Mouse (Mus musculus) CH12.LX (cell line): ENCODE measurements around the gene Tnnc1. TPM values are rescaled to one million over a fixed set of nuclear protein-coding genes. Genes with fewer than 3 reads are reported as not detected.

ENCODE experiments used
- DNase-seq: peaks from one replicate; pipeline ENCODE4 v3.0.0-alpha.2; 2013; ENCODE audit errors: extremely low read depth
- H3K27ac ChIP-seq: 2 replicates; pipeline ENCODE4 v1.5.1; 2012; ENCODE audit warnings: low read depth, mild to moderate bottlenecking, control low read depth, moderate library complexity; ENCODE audit not compliant: insufficient read depth
- H3K27me3 ChIP-seq: replicated peaks from 2 replicates; pipeline ENCODE3; 2012; ENCODE audit warnings: inconsistent platforms
- H3K36me3 ChIP-seq, 2 experiments: replicated peaks in 1 of 2; 2 replicates each; pipeline versions ENCODE3 to v1.6.1; 2012; ENCODE audit warnings: inconsistent platforms in 1 of 2, low read length in 1 of 2, mild to moderate bottlenecking in 1 of 2, mixed read lengths in 1 of 2, moderate library complexity in 1 of 2; ENCODE audit not compliant: control insufficient read depth in 1 of 2, insufficient read depth in 1 of 2
- H3K4me1 ChIP-seq, 2 experiments: 2 replicates each; pipeline ENCODE4 v1.6.1; 2012; ENCODE audit warnings: inconsistent platforms in 1 of 2, moderate library complexity in 1 of 2; ENCODE audit not compliant: insufficient read depth in 2 of 2, control insufficient read depth in 1 of 2
- H3K4me2 ChIP-seq: 2 replicates; pipeline ENCODE4 v1.6.1; 2012; ENCODE audit warnings: low read depth, mild to moderate bottlenecking, control low read depth; ENCODE audit not compliant: poor library complexity, insufficient read depth, severe bottlenecking
- H3K4me3 ChIP-seq, 3 experiments: fragments of 150-350 bp in 1 of 3; sonication (generic) in 1 of 3; replicated peaks in 1 of 3; 2 replicates each; pipeline versions ENCODE3 to v1.5.1; 2011 to 2012; ENCODE audit warnings: low read depth in 2 of 3, low read length in 2 of 3, mild to moderate bottlenecking in 2 of 3, moderate library complexity in 2 of 3, control low read depth in 1 of 3, improper control_type of control experiment in 1 of 3, inconsistent platforms in 1 of 3, mixed read lengths in 1 of 3; ENCODE audit not compliant: poor library complexity in 1 of 3
- H3K79me2 ChIP-seq: replicated peaks from 2 replicates; pipeline ENCODE4 v1.6.1; 2012; ENCODE audit warnings: mild to moderate bottlenecking, moderate library complexity; ENCODE audit not compliant: control insufficient read depth, poor library complexity, insufficient read depth, severe bottlenecking; ENCODE audit errors: extremely low read depth
- H3K9ac ChIP-seq: 2 replicates; pipeline ENCODE4 v1.6.1; 2012; ENCODE audit warnings: low read depth, mild to moderate bottlenecking, control low read depth, moderate library complexity; ENCODE audit not compliant: insufficient read depth
- H3K9me3 ChIP-seq: replicated peaks from 2 replicates; pipeline ENCODE3; 2012; ENCODE audit warnings: low read length, inconsistent platforms, mixed read lengths
- BHLHE40 ChIP-seq: IDR thresholded peaks from 2 replicates; pipeline ENCODE4 v1.6.1; 2011; ENCODE audit warnings: mild to moderate bottlenecking, low read depth, low read length, improper control_type of control experiment
- CHD1 ChIP-seq: IDR thresholded peaks from 2 replicates; pipeline ENCODE4 v1.6.1; 2012; ENCODE audit warnings: low read depth, low read length, improper control_type of control experiment, inconsistent platforms
- CHD2 ChIP-seq: IDR thresholded peaks from 2 replicates; pipeline ENCODE4 v1.6.1; 2011; ENCODE audit warnings: low read length, improper control_type of control experiment
- CTCF ChIP-seq, 2 experiments: IDR thresholded peaks in 1 of 2; conservative IDR thresholded peaks in 1 of 2; 2 replicates each; pipeline ENCODE4 v1.5.1; 2011 to 2012; ENCODE audit warnings: low read depth in 2 of 2, low read length in 2 of 2, improper control_type of control experiment in 1 of 2, inconsistent platforms in 1 of 2, mild to moderate bottlenecking in 1 of 2, moderate library complexity in 1 of 2
- E2F4 ChIP-seq: IDR thresholded peaks from 2 replicates; pipeline ENCODE4 v1.6.1; 2011; ENCODE audit warnings: low read depth, low read length, improper control_type of control experiment; ENCODE audit not compliant: insufficient replicate concordance
- ELF1 ChIP-seq: IDR thresholded peaks from 2 replicates; pipeline ENCODE4 v1.6.1; 2014; ENCODE audit warnings: low read depth, mild to moderate bottlenecking, inconsistent platforms, low read length, improper control_type of control experiment
- EP300 ChIP-seq: IDR thresholded peaks from 2 replicates; pipeline ENCODE4 v1.6.1; 2011; ENCODE audit warnings: low read length, improper control_type of control experiment
- ETS1 ChIP-seq: conservative IDR thresholded peaks from 2 replicates; pipeline ENCODE4 v1.6.1; 2012; ENCODE audit warnings: low read depth, mild to moderate bottlenecking, inconsistent platforms, low read length, improper control_type of control experiment, moderate library complexity
- GABPA ChIP-seq: IDR thresholded peaks from 2 replicates; pipeline ENCODE4 v1.6.1; 2012; ENCODE audit warnings: low read depth, low read length, improper control_type of control experiment, inconsistent platforms; ENCODE audit not compliant: insufficient replicate concordance
- HCFC1 ChIP-seq: IDR thresholded peaks from 2 replicates; pipeline ENCODE4 v1.6.1; 2012; ENCODE audit warnings: low read depth, mild to moderate bottlenecking, inconsistent platforms, low read length, improper control_type of control experiment
- IRF4 ChIP-seq: IDR thresholded peaks from 2 replicates; pipeline ENCODE4 v1.6.1; 2014; ENCODE audit warnings: low read depth, mild to moderate bottlenecking, inconsistent platforms, low read length, improper control_type of control experiment
- JUN ChIP-seq: IDR thresholded peaks from 2 replicates; pipeline ENCODE4 v1.6.1; 2011; ENCODE audit warnings: low read depth, mild to moderate bottlenecking, low read length, improper control_type of control experiment, moderate library complexity; ENCODE audit not compliant: insufficient read depth
- JUND ChIP-seq: conservative IDR thresholded peaks from 2 replicates; pipeline ENCODE4 v1.6.1; 2011; ENCODE audit warnings: low read depth, low read length, improper control_type of control experiment
- KAT2A ChIP-seq: IDR thresholded peaks from 2 replicates; pipeline ENCODE4 v1.6.1; 2012; ENCODE audit warnings: low read length, improper control_type of control experiment, inconsistent platforms; ENCODE audit not compliant: insufficient replicate concordance
- MAFK ChIP-seq: IDR thresholded peaks from 2 replicates; pipeline ENCODE4 v1.6.1; 2011; ENCODE audit warnings: low read length, improper control_type of control experiment; ENCODE audit not compliant: insufficient replicate concordance
- MAX ChIP-seq: IDR thresholded peaks from 2 replicates; pipeline ENCODE4 v1.6.1; 2011; ENCODE audit warnings: low read length, improper control_type of control experiment
- MAZ ChIP-seq: IDR thresholded peaks from 2 replicates; pipeline ENCODE4 v1.6.1; 2012; ENCODE audit warnings: low read depth, mild to moderate bottlenecking, inconsistent platforms, low read length, improper control_type of control experiment, moderate library complexity
- MEF2A ChIP-seq: IDR thresholded peaks from 2 replicates; pipeline ENCODE4 v1.6.1; 2014; ENCODE audit warnings: low read depth, mild to moderate bottlenecking, inconsistent platforms, low read length, improper control_type of control experiment, borderline replicate concordance
- MXI1 ChIP-seq: IDR thresholded peaks from 2 replicates; pipeline ENCODE4 v1.6.1; 2011; ENCODE audit warnings: mild to moderate bottlenecking, low read depth, low read length, improper control_type of control experiment
- MYC ChIP-seq: IDR thresholded peaks from 2 replicates; pipeline ENCODE4 v1.6.1; 2011; ENCODE audit warnings: low read depth, mild to moderate bottlenecking, improper control_type of control experiment, low read length
- NELFE ChIP-seq: IDR thresholded peaks from 2 replicates; pipeline ENCODE4 v1.6.1; 2011; ENCODE audit warnings: low read depth, low read length, improper control_type of control experiment
- NRF1 ChIP-seq: IDR thresholded peaks from 2 replicates; pipeline ENCODE4 v1.6.1; 2014; ENCODE audit warnings: low read depth, mild to moderate bottlenecking, inconsistent platforms, low read length, improper control_type of control experiment, moderate library complexity
- PAX5 ChIP-seq: IDR thresholded peaks from 2 replicates; pipeline ENCODE4 v1.6.1; 2012; ENCODE audit warnings: low read length, inconsistent platforms, mixed read lengths
- POLR2A ChIP-seq: IDR thresholded peaks from 2 replicates; pipeline ENCODE4 v1.6.1; 2011; ENCODE audit warnings: low read depth, mild to moderate bottlenecking, improper control_type of control experiment, low read length
- POLR2AphosphoS2 ChIP-seq: IDR thresholded peaks from 2 replicates; pipeline ENCODE4 v1.6.1; 2011; ENCODE audit warnings: low read depth, low read length, improper control_type of control experiment
- RAD21 ChIP-seq: IDR thresholded peaks from 2 replicates; pipeline ENCODE4 v1.6.1; 2011; ENCODE audit warnings: low read depth, mild to moderate bottlenecking, low read length, improper control_type of control experiment, moderate library complexity
- RCOR1 ChIP-seq: conservative IDR thresholded peaks from 2 replicates; pipeline ENCODE4 v1.6.1; 2012; ENCODE audit warnings: low read depth, mild to moderate bottlenecking, inconsistent platforms, low read length, improper control_type of control experiment
- SIN3A ChIP-seq: IDR thresholded peaks from 2 replicates; pipeline ENCODE4 v1.6.1; 2012; ENCODE audit warnings: low read length, improper control_type of control experiment, inconsistent platforms
- SMC3 ChIP-seq: IDR thresholded peaks from 2 replicates; pipeline ENCODE4 v1.6.1; 2011; ENCODE audit warnings: low read depth, low read length, improper control_type of control experiment
- TBP ChIP-seq: conservative IDR thresholded peaks from 2 replicates; pipeline ENCODE4 v1.6.1; 2011; ENCODE audit warnings: low read depth, low read length, improper control_type of control experiment
- TCF12 ChIP-seq: IDR thresholded peaks from 2 replicates; pipeline ENCODE4 v1.6.1; 2014; ENCODE audit warnings: low read depth, mild to moderate bottlenecking, inconsistent platforms, low read length, improper control_type of control experiment
- UBTF ChIP-seq: IDR thresholded peaks from 2 replicates; pipeline ENCODE4 v1.6.1; 2012; ENCODE audit warnings: low read depth, mild to moderate bottlenecking, inconsistent platforms, low read length, improper control_type of control experiment, moderate library complexity
- USF1 ChIP-seq: IDR thresholded peaks from 2 replicates; pipeline ENCODE4 v1.6.1; 2014; ENCODE audit warnings: low read depth, mild to moderate bottlenecking, inconsistent platforms, low read length, improper control_type of control experiment
- USF2 ChIP-seq: conservative IDR thresholded peaks from 2 replicates; pipeline ENCODE4 v1.6.1; 2011; ENCODE audit warnings: low read depth, low read length, improper control_type of control experiment
- ZC3H11A ChIP-seq: IDR thresholded peaks from 2 replicates; pipeline ENCODE4 v1.6.1; 2012; ENCODE audit warnings: low read depth, mild to moderate bottlenecking, inconsistent platforms, low read length, improper control_type of control experiment
- ZKSCAN1 ChIP-seq: IDR thresholded peaks from 2 replicates; pipeline ENCODE4 v1.6.1; 2012; ENCODE audit warnings: low read depth, inconsistent platforms, low read length, improper control_type of control experiment, borderline replicate concordance
- ZMIZ1 ChIP-seq: IDR thresholded peaks from 2 replicates; pipeline ENCODE4 v1.6.1; 2012; ENCODE audit warnings: low read depth, mild to moderate bottlenecking, inconsistent platforms, low read length, improper control_type of control experiment
- ZNF384 ChIP-seq: IDR thresholded peaks from 2 replicates; pipeline ENCODE4 v1.6.1; 2012; ENCODE audit warnings: low read depth, low read length, improper control_type of control experiment, inconsistent platforms
- dilution Hi-C: fragments of 300-500 bp; cut with MboI; formaldehyde crosslinking; loops from 2 replicates; pipeline ENCODE4 v1.14.3; 2020; ENCODE audit warnings: low sequenced_read_pairs; ENCODE audit not compliant: extremely low pct_unique_long_range_greater_than_20kb, extremely low pct_ligation_motif_present
- in situ Hi-C: fragments of 300-500 bp; cut with MboI; formaldehyde crosslinking; loops from 3 replicates; pipeline ENCODE4 v1.14.3; 2019; ENCODE audit warnings: low sequenced_read_pairs, low pct_ligation_motif_present, low pct_unique_long_range_greater_than_20kb, mixed read lengths
- polyA plus RNA-seq: library from polyadenylated mRNA; unstranded; fragments of >175 nt; gene quantifications from 2 replicates; pipeline ENCODE4 v1.2.1, GENCODE M21; 2012; ENCODE audit warnings: low read depth; ENCODE audit not compliant: insufficient read length
- total RNA-seq, 2 experiments: library from RNA; depleted of rRNA; stranded (reverse); fragments of 300-350 nt in 1 of 2; fragments of >200 nt in 1 of 2; gene quantifications; 2 replicates each; pipeline ENCODE4 v1.2.3; 2012 to 2014

Tnnc1 gene
- total and polyA plus RNA-seq, 3 experiments: 0.25 to 0.66 (median 0.63) TPM

GRCm38 (mm10) chr14:31228234-31228633 lies 20.1 kb downstream of the Tnnc1 start:
- Histone ChIP-seq H3K79me2 (no peaks in the 10 kb centered on the region), H3K9me3 (no peaks in the 10 kb centered on the region), H3K4me3 (no peak overlapping the region), H3K4me1 (peaks cover 15 to 29% of the 10 kb centered on the region in 2 experiments), H3K27me3 (peaks cover 14% of the 10 kb centered on the region), H3K4me2 (peak overlapping the region; percentile 38), H3K27ac (no peak overlapping the region), H3K9ac (peak overlapping the region; percentile 7; the same call in 1 of the 2 replicates), H3K36me3 (peaks cover 0 to 7% of the 10 kb centered on the region in 2 experiments)
- in situ Hi-C loops (no loop called here), dilution Hi-C loops (no loop called here)
- DNase-seq: peak; percentile 41
- TF ChIP-seq JUN: no peak
- TF ChIP-seq TBP: no peak
- TF ChIP-seq USF2: no peak
- no peak for TF ChIP-seq HCFC1
- peak; percentile 61; the same call in 1 of the 2 replicates for TF ChIP-seq IRF4
- TF ChIP-seq RAD21: no peak
- TF ChIP-seq KAT2A: 0 out of 2 replicates have a peak, but pooled peaks have one; percentile 40
- peak; percentile 37; the same call in 1 of the 2 replicates for TF ChIP-seq POLR2A
- TF ChIP-seq USF1: no peak
- TF ChIP-seq MXI1: no peak
- no peak for TF ChIP-seq SMC3
- no peak for TF ChIP-seq MAFK
- peak; percentile 53 for TF ChIP-seq ELF1
- TF ChIP-seq GABPA: no peak
- TF ChIP-seq PAX5: no peak
- peak; percentile 75 for TF ChIP-seq TCF12
- no peak for TF ChIP-seq JUND
- TF ChIP-seq E2F4: no peak
- no peak for TF ChIP-seq ZKSCAN1
- no peak for TF ChIP-seq UBTF
- no peak for TF ChIP-seq NRF1
- no peak for TF ChIP-seq MYC
- TF ChIP-seq CHD2: peak; percentile 27; the same call in 1 of the 2 replicates
- TF ChIP-seq ETS1: peak; percentile 53
- no peak for TF ChIP-seq CHD1
- TF ChIP-seq MEF2A: peak; percentile 56; the same call in 1 of the 2 replicates
- no peak for TF ChIP-seq ZNF384
- TF ChIP-seq NELFE: no peak
- peak; percentile 60 for TF ChIP-seq EP300
- TF ChIP-seq POLR2AphosphoS2: no peak
- no peak for TF ChIP-seq CTCF (conservative IDR thresholded peaks at IDR 0.05 in 1 of 2, IDR thresholded peaks at IDR 0.05 in 1 of 2; ENCODE audit: low read depth in 2 of 2, low read length in 2 of 2)
- TF ChIP-seq SIN3A: no peak
- no peak for TF ChIP-seq MAX
- no peak for TF ChIP-seq ZC3H11A
- no peak for TF ChIP-seq MAZ
- TF ChIP-seq RCOR1: 0 out of 2 replicates have a peak, but pooled peaks have one; percentile 49
- TF ChIP-seq BHLHE40: peak; percentile 53; the same call in 1 of the 2 replicates
- no peak for TF ChIP-seq ZMIZ1
